Mouse (Mus musculus): Measurements from ENCODE around the gene Hoxb6. TPM values are rescaled to one million over a fixed set of nuclear protein-coding genes. Genes with fewer than 3 reads are reported as not detected.

Gene Hoxb6
- total RNA-seq, 2 experiments from 2014 or later, result not detected

GRCm38 (mm10) chr11:96348988-96349387 lies 56.7 kb downstream of the Hoxb6 start:
- DNase-seq (ENCODE audit: low spot score in 2 of 2), result no peak

- no peak for DNase-seq (ENCODE audit: low spot score in 2 of 2)
Observed at GRCm38 (mm10) chr11:96349491-96350340, 57.4 kb downstream of the Hoxb6 start.

DNA sequence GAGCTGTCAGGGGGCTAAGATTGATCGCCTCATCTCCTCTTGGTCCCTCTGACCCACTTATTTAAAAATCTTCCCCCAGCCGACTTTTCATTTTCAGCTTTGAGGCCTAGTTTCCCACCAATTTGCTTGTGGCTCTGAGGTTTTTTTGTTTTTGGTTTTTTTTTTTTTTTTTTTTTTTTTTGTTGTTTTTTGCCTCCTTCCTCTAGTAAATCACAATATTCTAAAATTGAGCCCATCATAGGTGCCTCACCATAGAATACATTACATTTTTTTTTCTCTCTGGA lies 58.0 kb downstream of the Hoxb6 start, which contains the start of gene Hoxb2:
Gene Hoxb2, plus strand, starts transcription at position 185 of the 284 bp plus-strand sequence.
- no peak for DNase-seq (ENCODE audit: low spot score in 2 of 2)

DNA sequence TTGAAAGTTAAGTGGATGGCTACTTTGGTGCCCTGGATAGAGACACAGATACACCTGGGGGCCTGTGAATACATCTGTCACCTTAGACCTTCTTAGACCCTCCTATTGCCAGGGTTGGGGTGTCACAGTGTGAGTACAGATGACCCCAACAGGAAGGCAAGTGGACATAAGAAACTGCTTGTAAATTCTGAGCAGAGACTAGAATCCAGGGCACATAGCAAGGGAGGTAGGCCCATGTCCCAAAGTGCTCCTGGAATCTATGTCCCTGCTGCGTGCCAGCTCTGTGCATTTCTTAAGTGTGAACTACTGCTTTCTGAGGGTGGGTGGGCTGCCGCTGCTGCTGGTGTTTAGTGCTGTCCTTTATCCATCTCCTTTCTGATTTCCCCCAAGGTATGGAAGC lies 58.5 kb downstream of the Hoxb6 start:
- DNase-seq (ENCODE audit: low spot score in 2 of 2), result no peak

Small RNA genes lying within 50 kb of the gene (microRNA-seq; reads per million reads assigned to microRNA genes)
- gene Mir10a, result 30.2 to 43.9 reads per million in 2 experiments
- 0 reads per million in 2 experiments for gene Mir196a-1

Other genes starting within 250 kb of the Hoxb6 start
- gene Ube2z, start 227.1 kb upstream of the Hoxb6 start, total RNA-seq (2021), result 10 to 100 TPM; 56.3 to 59.0 TPM
- gene Atp5g1, start 216.8 kb upstream of the Hoxb6 start, total RNA-seq (2021), result 100 to 1,000 TPM; 370 to 408 TPM
- gene Calcoco2, start 180.5 kb upstream of the Hoxb6 start, total RNA-seq (2021), result under 1 TPM in 1 of 2 experiments, not detected in 1; 0.20 TPM
- gene Ttll6, start 158.7 kb upstream of the Hoxb6 start, total RNA-seq (2021), result under 1 TPM; 0.30 to 0.40 TPM
- not detected for gene Hoxb13, start 98.2 kb upstream of the Hoxb6 start, total RNA-seq (2021)
- not detected for gene Hoxb9, start 21.0 kb upstream of the Hoxb6 start, total RNA-seq (2021)
- not detected for gene Hoxb8, start 10.6 kb upstream of the Hoxb6 start, total RNA-seq (2021)
- not detected for gene Hoxb7, start 5.9 kb upstream of the Hoxb6 start, total RNA-seq (2021)
- not detected for gene Hoxb5, start 10.9 kb downstream of the Hoxb6 start, total RNA-seq (2021)
- gene Hoxb4, start 25.8 kb downstream of the Hoxb6 start, total RNA-seq (2021), result not detected
- not detected for gene Hoxb3, start 30.9 kb downstream of the Hoxb6 start, total RNA-seq (2021)
- not detected for gene Hoxb2, start 58.0 kb downstream of the Hoxb6 start, total RNA-seq (2021)
- not detected for gene Hoxb1, start 73.3 kb downstream of the Hoxb6 start, total RNA-seq (2021)
- 1 to 10 TPM; 1.1 to 1.3 TPM for gene Skap1, start 172.1 kb downstream of the Hoxb6 start, total RNA-seq (2021)